Mouse (Mus musculus) granulocyte monocyte progenitor cell, adult 5-6 weeks (primary cell): ENCODE data around the gene Itgal. TPM values are rescaled to one million over a fixed set of nuclear protein-coding genes. Genes with fewer than 3 reads are reported as not detected.
A peak's percentile ranks its signal among the peaks of the same experiment; 100 is the strongest.

ENCODE experiments used
- ATAC-seq: replicated peaks from 2 replicates; pipeline ENCODE4 v1.8.0; 2016; ENCODE audit warnings: mild to moderate bottlenecking, moderate TSS enrichment, inconsistent platforms; ENCODE audit not compliant: poor library complexity, severe bottlenecking
- total RNA-seq, 2 experiments: library from RNA; stranded (forward) in 1 of 2; stranded (reverse) in 1 of 2; fragments of 200-712, 200-1000 nt in 1 of 2; fragments of >200 nt in 1 of 2; fragmentation: Nextera tagmentation in 1 of 2; gene quantifications; 2 replicates each; pipeline ENCODE4 v1.2.3; 2014 to 2017

Gene Itgal
- total RNA-seq, 2 experiments from 2014 or later = 27.1 to 65.5 TPM

GRCm38 (mm10) chr7:127276519-127276961 lies 19.5 kb upstream of the Itgal start:
- no peak for ATAC-seq

GRCm38 (mm10) chr7:127278311-127278710 lies 17.7 kb upstream of the Itgal start:
- ATAC-seq = peak; percentile 52

- no peak for ATAC-seq
Measured at GRCm38 (mm10) chr7:127280092-127280491, 16.0 kb upstream of the Itgal start.

GRCm38 (mm10) chr7:127281114-127281513 lies 14.9 kb upstream of the Itgal start:
- ATAC-seq = peak; percentile 39

GRCm38 (mm10) chr7:127282190-127282589 lies 13.9 kb upstream of the Itgal start:
- no peak for ATAC-seq

- ATAC-seq = peak; percentile 43
Measured at GRCm38 (mm10) chr7:127285154-127285553, 10.9 kb upstream of the Itgal start.

GRCm38 (mm10) chr7:127287940-127288339 lies 8.1 kb upstream of the Itgal start:
- ATAC-seq = peak; percentile 64

- 0 out of 2 replicates have a peak, but pooled peaks have one; percentile 21 for ATAC-seq
Measured at GRCm38 (mm10) chr7:127289306-127289705, 6.8 kb upstream of the Itgal start.

- peak; percentile 81 for ATAC-seq
Measured at GRCm38 (mm10) chr7:127290142-127290541, 5.9 kb upstream of the Itgal start.

- peak; percentile 78 for ATAC-seq
Measured at GRCm38 (mm10) chr7:127296786-127297555, 911 bp downstream of the Itgal start.

- no peak for ATAC-seq
Measured at GRCm38 (mm10) chr7:127297586-127298193, 1.6 kb downstream of the Itgal start.

GRCm38 (mm10) chr7:127308431-127308830 lies 12.4 kb downstream of the Itgal start:
- no peak for ATAC-seq

GRCm38 (mm10) chr7:127308887-127309286 lies 12.8 kb downstream of the Itgal start:
- ATAC-seq = peak; percentile 75

- ATAC-seq = no peak
Measured at GRCm38 (mm10) chr7:127309951-127310350, 13.9 kb downstream of the Itgal start.

- no peak; the same call in 1 of the 2 replicates for ATAC-seq
Measured at GRCm38 (mm10) chr7:127313912-127314311, 17.9 kb downstream of the Itgal start.

- ATAC-seq = no peak
Measured at GRCm38 (mm10) chr7:127321106-127321505, 25.0 kb downstream of the Itgal start.

- peak; percentile 40; the same call in 1 of the 2 replicates for ATAC-seq
Measured at GRCm38 (mm10) chr7:127322085-127322484, 26.0 kb downstream of the Itgal start.

GRCm38 (mm10) chr7:127324944-127325343 lies 28.9 kb downstream of the Itgal start:
- no peak for ATAC-seq

GRCm38 (mm10) chr7:127325550-127325949 lies 29.5 kb downstream of the Itgal start:
- ATAC-seq = no peak

- ATAC-seq = no peak
Measured at GRCm38 (mm10) chr7:127326685-127327084, 30.6 kb downstream of the Itgal start.

- no peak for ATAC-seq
Measured at GRCm38 (mm10) chr7:127333240-127333639, 37.2 kb downstream of the Itgal start.

GRCm38 (mm10) chr7:127335604-127336003 lies 39.5 kb downstream of the Itgal start:
- ATAC-seq = no peak
